Mouse (Mus musculus) left cerebral cortex, adult 8-10 months (tissue): ENCODE results near the gene Hist1h2ak. TPM values are rescaled to one million over a fixed set of nuclear protein-coding genes. Genes with fewer than 3 reads are reported as not detected.
A peak's percentile ranks its signal among the peaks of the same experiment; 100 is the strongest.
"Not testable (repeated sequence)": the region's sequence is repeated elsewhere in the genome, so short reads cannot be mapped to it uniquely, and the experiment has no call there.

Experiments
- DNase-seq, 2 experiments: peaks; one replicate each; pipeline ENCODE4 v3.0.0; 2022; ENCODE audit warnings: low spot score in 2 of 2
- total RNA-seq, 4 experiments: library from RNA; stranded (reverse); gene quantifications; 2 replicates each; pipeline ENCODE4 v1.2.4; 2022

Hist1h2ak gene
- total RNA-seq, result 10 to 100 TPM in 3 of 4 experiments, 1 to 10 TPM in 1; 9.6 to 16.7 (median 11.1) TPM

DNA sequence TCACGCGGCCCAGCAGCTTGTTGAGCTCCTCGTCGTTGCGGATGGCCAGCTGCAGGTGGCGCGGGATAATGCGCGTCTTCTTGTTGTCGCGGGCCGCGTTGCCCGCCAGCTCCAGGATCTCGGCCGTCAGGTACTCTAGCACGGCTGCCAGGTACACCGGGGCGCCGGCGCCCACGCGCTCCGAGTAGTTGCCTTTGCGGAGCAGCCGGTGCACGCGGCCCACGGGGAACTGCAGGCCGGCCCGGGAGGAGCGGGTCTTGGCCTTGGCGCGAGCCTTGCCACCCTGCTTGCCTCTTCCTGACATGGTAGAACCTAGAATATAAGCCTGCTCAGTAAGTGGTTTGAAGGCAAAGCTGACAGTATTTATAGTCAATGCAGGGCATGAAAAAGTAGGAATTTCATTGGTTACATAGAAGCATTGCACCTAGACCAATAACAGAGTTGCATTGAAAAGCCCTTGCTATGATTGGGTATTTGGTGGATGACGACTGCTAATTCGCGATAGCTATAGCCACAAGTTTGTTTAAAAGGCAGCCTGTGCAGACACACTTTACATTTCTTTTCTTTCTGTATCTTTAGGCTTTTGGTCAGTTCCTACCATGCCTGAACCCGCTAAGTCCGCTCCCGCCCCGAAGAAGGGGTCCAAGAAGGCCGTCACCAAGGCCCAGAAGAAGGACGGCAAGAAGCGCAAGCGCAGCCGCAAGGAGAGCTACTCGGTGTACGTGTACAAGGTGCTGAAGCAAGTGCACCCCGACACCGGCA lies at the start of gene Hist1h2ak, which contains the start of gene Hist1h2bn:
Gene Hist1h2ak, minus strand, starts transcription at position 304 of the 762 bp plus-strand sequence.
Gene Hist1h2bn, plus strand, starts transcription at position 600 of the 762 bp plus-strand sequence.
- peak; percentile 47 to 80 for DNase-seq

DNA sequence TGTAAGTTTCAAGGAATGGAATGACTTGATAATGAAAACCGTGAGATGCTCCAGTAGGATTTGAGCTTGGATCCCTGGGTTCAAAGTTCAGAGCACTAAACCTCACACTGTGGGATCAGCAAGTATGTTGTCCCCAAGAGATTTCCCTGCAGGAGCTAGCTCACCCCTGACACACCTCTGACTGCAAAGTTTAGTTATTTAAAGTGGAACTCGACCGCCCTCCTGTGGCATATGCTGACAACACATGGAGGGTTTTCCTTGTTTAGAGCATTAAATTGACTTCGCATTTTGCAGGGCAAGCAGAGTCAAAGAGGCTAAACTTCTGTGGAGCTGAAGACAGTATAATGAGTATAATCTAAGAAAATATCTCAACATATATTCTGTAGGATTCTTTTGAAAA lies 49.4 kb upstream of the Hist1h2ak start:
- not testable (repeated sequence) for DNase-seq

GRCm38 (mm10) chr13:21797163-21797562 lies 43.5 kb upstream of the Hist1h2ak start:
- DNase-seq, result not testable (repeated sequence)

DNA sequence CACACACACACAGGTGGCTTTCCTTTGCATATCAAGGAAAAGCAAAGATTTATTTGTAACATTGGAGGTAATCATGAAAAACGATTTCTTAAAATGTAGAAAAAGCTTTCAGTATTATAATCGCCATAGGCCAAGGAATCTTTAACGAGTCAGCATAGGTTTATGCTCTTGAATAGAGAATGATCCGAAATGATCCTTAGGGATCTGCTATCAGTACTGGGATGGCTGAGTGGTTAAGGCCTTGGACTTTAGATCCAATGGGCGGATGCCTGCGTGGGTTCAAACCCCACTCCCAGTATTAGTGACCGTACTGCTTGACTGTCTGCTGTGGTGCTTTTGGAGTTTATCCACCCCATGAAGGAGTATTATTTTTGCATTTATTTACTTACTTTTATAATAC lies 42.0 kb upstream of the Hist1h2ak start:
- no peak for DNase-seq

DNA sequence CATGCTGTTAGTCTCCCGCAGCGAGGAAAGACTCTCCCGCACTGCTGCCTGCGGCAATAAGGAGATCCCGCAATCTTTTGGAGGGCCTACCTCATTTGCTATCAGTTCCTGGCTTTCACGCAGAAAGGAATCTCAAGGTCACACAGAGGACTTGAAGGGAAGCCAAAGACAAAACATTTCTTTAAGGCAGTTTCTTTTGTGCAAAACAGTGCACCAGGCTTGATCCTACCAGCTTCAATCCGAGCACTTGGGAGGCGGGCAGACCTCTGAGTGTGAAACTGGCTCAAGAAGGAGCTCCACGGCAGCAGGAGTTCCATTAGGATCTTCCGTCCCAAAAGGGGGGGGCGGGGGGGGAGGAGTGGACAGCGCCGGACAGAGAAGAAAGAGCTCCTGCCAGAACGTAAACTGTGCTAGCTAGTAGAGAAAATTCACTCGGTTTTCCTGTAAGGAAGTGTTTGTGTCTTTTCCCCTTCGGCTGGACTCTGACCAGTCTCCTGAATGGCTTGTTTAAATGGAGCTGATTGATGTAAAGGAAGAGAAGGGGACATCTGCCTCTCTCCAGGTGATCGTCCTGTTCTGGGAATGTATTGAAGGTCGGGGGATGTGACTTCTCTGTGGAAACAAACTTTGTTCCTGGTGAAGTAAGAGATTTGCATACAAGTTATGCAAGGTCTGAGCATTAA lies 37.1 kb upstream of the Hist1h2ak start:
- no peak for DNase-seq

- DNase-seq, result no peak
Measured at GRCm38 (mm10) chr13:21789925-21790324, 36.3 kb upstream of the Hist1h2ak start.

- DNase-seq, result no peak
Measured at GRCm38 (mm10) chr13:21787760-21788593, 34.4 kb upstream of the Hist1h2ak start.

DNA sequence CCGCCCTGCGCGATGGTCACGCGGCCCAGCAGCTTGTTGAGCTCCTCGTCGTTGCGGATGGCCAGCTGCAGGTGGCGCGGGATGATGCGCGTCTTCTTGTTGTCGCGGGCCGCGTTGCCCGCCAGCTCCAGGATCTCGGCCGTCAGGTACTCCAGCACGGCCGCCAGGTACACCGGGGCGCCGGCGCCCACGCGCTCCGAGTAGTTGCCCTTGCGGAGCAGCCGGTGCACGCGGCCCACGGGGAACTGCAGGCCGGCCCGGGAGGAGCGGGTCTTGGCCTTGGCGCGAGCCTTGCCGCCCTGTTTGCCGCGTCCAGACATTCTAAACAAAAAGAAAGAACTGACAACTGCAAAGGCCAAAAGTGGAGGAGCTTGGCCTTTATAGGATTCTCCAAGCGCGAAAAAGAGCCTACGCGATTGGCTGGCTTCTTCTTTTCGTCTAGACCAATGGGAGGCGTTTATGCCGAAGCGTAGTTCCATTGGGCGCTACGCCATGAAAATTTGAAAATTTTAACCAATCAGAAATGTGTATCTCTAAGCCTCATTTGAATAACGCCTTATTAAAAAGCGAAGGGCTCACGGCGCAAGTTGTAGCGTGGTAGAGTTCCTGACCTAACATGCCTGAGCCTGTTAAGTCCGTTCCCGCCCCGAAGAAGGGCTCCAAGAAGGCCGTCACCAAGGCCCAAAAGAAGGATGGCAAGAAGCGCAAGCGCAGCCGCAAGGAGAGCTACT lies 33.4 kb upstream of the Hist1h2ak start, which contains the start of the genes Hist1h2an and Hist1h2bp:
Gene Hist1h2an, minus strand, starts transcription at position 320 of the 731 bp plus-strand sequence.
Gene Hist1h2bp, plus strand, starts transcription at position 563 of the 731 bp plus-strand sequence.
- peak; percentile 72 to 91 for DNase-seq

- DNase-seq, result no peak
Measured at GRCm38 (mm10) chr13:21786189-21786898, 32.7 kb upstream of the Hist1h2ak start.

GRCm38 (mm10) chr13:21784311-21784710 lies 30.7 kb upstream of the Hist1h2ak start:
- no peak for DNase-seq

DNA sequence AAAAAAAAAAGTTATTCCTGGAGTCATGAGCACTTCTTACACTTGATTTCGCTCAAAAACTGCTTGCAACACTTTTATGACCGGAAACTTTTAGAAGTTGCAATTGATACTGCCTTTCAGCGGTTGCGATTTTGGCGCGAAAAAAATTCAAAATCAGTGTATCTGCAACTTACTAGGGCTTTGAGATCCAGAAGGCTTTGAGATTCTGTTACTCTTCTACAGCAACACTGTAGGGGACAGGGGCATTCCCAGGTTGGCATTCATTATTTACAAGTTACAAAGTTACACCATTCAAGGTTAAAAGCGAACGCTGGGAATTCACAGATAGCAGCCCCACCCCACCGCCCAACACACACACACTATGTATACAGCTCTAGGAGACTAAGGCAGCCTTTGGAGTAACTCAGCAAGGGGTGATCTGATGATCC lies 30.1 kb upstream of the Hist1h2ak start:
- DNase-seq, result no peak

- DNase-seq, result peak; percentile 19 to 52
Measured at GRCm38 (mm10) chr13:21783255-21783617, 29.6 kb upstream of the Hist1h2ak start, which contains the start of gene Hist1h3i. Gene Hist1h3i, minus strand, starts transcription at chr13:21783370.

DNA sequence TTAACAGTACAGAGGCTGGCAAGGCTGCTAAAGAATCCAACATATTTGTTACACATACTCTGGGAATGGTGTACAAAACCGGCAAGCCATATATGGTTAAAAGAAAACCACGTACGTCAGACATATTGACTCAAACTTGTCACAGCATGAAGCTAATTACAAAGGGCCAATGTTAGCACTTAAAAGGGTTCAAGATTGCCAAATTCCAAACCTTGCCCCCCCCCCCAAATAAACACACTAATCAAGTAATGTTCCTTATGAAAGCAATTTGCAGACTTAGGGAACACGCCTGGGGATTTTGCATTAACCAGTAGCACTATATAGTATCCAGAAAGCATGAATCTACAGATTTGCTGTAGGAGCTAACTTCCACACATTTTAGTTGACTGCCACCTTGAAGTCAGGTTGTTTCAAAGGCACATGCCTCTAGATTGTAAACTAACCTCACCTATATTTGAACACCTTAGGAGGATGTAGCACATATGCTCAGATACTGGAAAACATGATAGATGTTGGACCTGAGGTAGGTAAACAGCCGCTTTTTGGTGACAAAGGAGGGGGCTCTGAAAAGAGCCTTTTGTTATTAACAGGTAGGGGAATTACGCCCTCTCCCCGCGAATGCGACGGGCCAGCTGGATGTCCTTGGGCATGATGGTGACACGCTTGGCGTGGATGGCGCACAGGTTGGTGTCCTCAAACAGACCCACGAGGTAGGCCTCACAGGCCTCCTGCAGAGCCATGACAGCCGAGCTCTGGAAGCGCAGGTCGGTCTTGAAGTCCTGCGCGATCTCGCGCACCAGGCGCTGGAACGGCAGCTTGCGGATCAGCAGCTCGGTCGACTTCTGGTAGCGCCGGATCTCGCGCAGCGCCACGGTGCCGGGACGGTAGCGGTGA lies 29.0 kb upstream of the Hist1h2ak start:
- DNase-seq, result peak in 1 of 2 experiments; percentile 27

GRCm38 (mm10) chr13:21781639-21782038 lies 28.0 kb upstream of the Hist1h2ak start:
- no peak for DNase-seq

DNA sequence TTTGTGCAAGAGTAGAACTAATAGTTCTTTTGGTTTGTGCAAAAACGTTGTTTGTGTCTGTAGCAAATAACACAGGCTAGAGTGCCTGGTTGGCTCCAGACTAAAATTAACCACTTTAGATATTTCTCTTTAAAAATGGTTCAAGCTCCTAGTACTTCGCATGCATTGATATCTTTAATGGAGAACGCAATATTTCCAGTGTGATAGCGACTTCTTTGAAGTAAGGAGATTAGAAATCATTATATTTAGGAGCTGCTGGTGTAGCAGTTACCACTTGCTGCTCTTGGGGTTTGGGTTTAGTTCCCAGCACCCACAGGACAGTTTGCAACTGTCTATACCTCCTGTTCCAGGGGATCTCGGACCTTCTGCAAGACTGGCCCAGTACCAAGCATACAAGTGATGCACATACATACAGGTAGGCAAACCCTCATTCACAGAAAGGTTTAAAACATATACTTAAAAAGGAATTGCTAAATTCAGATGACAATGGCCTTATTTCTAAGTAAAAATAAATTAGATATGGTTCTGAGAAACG lies 27.5 kb upstream of the Hist1h2ak start:
- DNase-seq, result no peak

- DNase-seq, result peak; percentile 30 to 32
Measured at GRCm38 (mm10) chr13:21779767-21780731, 26.4 kb upstream of the Hist1h2ak start, which contains the start of gene Hist1h1b. Gene Hist1h1b, minus strand, starts transcription at chr13:21780625.
